Mouse (Mus musculus) neural tube, embryonic 12.5 days (tissue): Measurements from ENCODE around the gene Elmo2. TPM values are rescaled to one million over a fixed set of nuclear protein-coding genes. Genes with fewer than 3 reads are reported as not detected.

Source experiments
- ATAC-seq: fragments of 200-750 bp; cut with Nextera tagmentation; 2 replicates; pipeline ENCODE4 v1.8.0; 2017; ENCODE audit warnings: low read depth, mild to moderate bottlenecking, moderate TSS enrichment, moderate library complexity; ENCODE audit not compliant: low FRiP score
- H3K27ac ChIP-seq: fragments of 300-500 bp; sonication (generic); 2 replicates; pipeline ENCODE4 v1.5.1; 2016
- H3K27me3 ChIP-seq: fragments of 300-500 bp; sonication (generic); replicated peaks from 2 replicates; pipeline ENCODE4 v1.6.1; 2016; ENCODE audit warnings: mild to moderate bottlenecking
- H3K36me3 ChIP-seq: fragments of 300-500 bp; sonication (generic); 2 replicates; pipeline ENCODE4 v1.6.1; 2016; ENCODE audit warnings: mild to moderate bottlenecking
- H3K4me1 ChIP-seq: fragments of 300-500 bp; sonication (generic); 2 replicates; pipeline ENCODE4 v1.6.1; 2016
- H3K4me2 ChIP-seq: fragments of 300-500 bp; sonication (generic); replicated peaks from 2 replicates; pipeline ENCODE4 v1.6.1; 2016; ENCODE audit warnings: mild to moderate bottlenecking
- H3K4me3 ChIP-seq: fragments of 300-500 bp; sonication (generic); 2 replicates; pipeline ENCODE4 v1.5.1; 2016
- H3K9ac ChIP-seq: fragments of 300-500 bp; sonication (generic); 2 replicates; pipeline ENCODE4 v1.6.1; 2016; ENCODE audit warnings: mild to moderate bottlenecking
- H3K9me3 ChIP-seq: fragments of 300-500 bp; sonication (generic); 2 replicates; pipeline ENCODE4 v1.6.1; 2016; ENCODE audit warnings: mild to moderate bottlenecking
- WGBS: fragments of 180-500 bp; shearing (Covaris S2); methylation state at CpG from one replicate; pipeline ENCODE4 v1.1.7; 2016; 5-methylcytosine and 5-hydroxymethylcytosine counted together
- polyA plus RNA-seq: library from polyadenylated mRNA; unstranded; fragments of >200 nt; fragmentation: Nextera tagmentation; extraction: Ambion mirVana; gene quantifications from 2 replicates; pipeline ENCODE4 v1.2.1, GENCODE M21; 2016

Elmo2 gene
- polyA plus RNA-seq, 1 experiment from 2014 or later = 87.0 TPM

- no peak overlapping the region for H3K4me2 ChIP-seq
- ATAC-seq = no peak
- H3K9me3 ChIP-seq = no peaks in the 10 kb centered on the region
- no peaks in the 10 kb centered on the region for H3K36me3 ChIP-seq
- peaks cover 63% of the 10 kb centered on the region for H3K27me3 ChIP-seq
- H3K9ac ChIP-seq = no peak overlapping the region
- 55% methylated on average over 1 of the region's 1 CpGs for WGBS
- H3K27ac ChIP-seq = no peak overlapping the region
- H3K4me1 ChIP-seq = peaks cover 10% of the 10 kb centered on the region
- no peak overlapping the region for H3K4me3 ChIP-seq
Measured at GRCm38 (mm10) chr2:165250903-165251302, 75.4 kb downstream of the Elmo2 start.

GRCm38 (mm10) chr2:165248967-165249366 is 77.3 kb downstream of the Elmo2 start:
- H3K4me1 ChIP-seq = peaks cover 4% of the 10 kb centered on the region
- WGBS = 8% methylated on average over 3 of the region's 3 CpGs
- H3K4me3 ChIP-seq = no peak overlapping the region
- H3K27ac ChIP-seq = no peak overlapping the region
- no peaks in the 10 kb centered on the region for H3K36me3 ChIP-seq
- no peaks in the 10 kb centered on the region for H3K9me3 ChIP-seq
- H3K27me3 ChIP-seq = peaks cover 64% of the 10 kb centered on the region
- no peak overlapping the region for H3K4me2 ChIP-seq
- H3K9ac ChIP-seq = no peak overlapping the region
- ATAC-seq = no peak

GRCm38 (mm10) chr2:165246349-165246748 is 79.9 kb downstream of the Elmo2 start:
- peaks cover 65% of the 10 kb centered on the region for H3K27me3 ChIP-seq
- 10% methylated on average over 11 of the region's 11 CpGs for WGBS
- H3K4me2 ChIP-seq = no peak overlapping the region
- H3K27ac ChIP-seq = no peak overlapping the region
- H3K9ac ChIP-seq = no peak overlapping the region
- H3K4me3 ChIP-seq = no peak overlapping the region
- ATAC-seq = no peak
- peaks cover 15% of the 10 kb centered on the region for H3K4me1 ChIP-seq
- no peaks in the 10 kb centered on the region for H3K36me3 ChIP-seq
- H3K9me3 ChIP-seq = no peaks in the 10 kb centered on the region

- 3% methylated on average over 11 of the region's 11 CpGs for WGBS
- Histone ChIP-seq H3K4me1 (peaks cover 18% of the 10 kb centered on the region), H3K36me3 (no peaks in the 10 kb centered on the region), H3K4me2 (peak overlapping the region; percentile 41), H3K27me3 (peaks cover 94% of the 10 kb centered on the region), H3K4me3 (no peak overlapping the region), H3K9ac (no peak overlapping the region), H3K9me3 (no peaks in the 10 kb centered on the region), H3K27ac (no peak overlapping the region)
- peak; percentile 55 for ATAC-seq
Measured at GRCm38 (mm10) chr2:165243122-165243720, 83.1 kb downstream of the Elmo2 start.

- no peak for ATAC-seq
- H3K4me2 ChIP-seq = peak overlapping the region; percentile 41
- no peak overlapping the region for H3K9ac ChIP-seq
- no peak overlapping the region for H3K4me3 ChIP-seq
- H3K27me3 ChIP-seq = peaks cover 97% of the 10 kb centered on the region
- no peaks in the 10 kb centered on the region for H3K9me3 ChIP-seq
- no peaks in the 10 kb centered on the region for H3K36me3 ChIP-seq
- H3K27ac ChIP-seq = no peak overlapping the region
- WGBS = 2% methylated on average over 13 of the region's 13 CpGs
- H3K4me1 ChIP-seq = peaks cover 18% of the 10 kb centered on the region
Measured at GRCm38 (mm10) chr2:165242575-165242974, 83.7 kb downstream of the Elmo2 start.

GRCm38 (mm10) chr2:165241786-165242185 is 84.5 kb downstream of the Elmo2 start:
- Histone ChIP-seq H3K27ac (no peak overlapping the region), H3K4me2 (no peak overlapping the region), H3K4me3 (no peak overlapping the region), H3K9ac (no peak overlapping the region), H3K9me3 (no peaks in the 10 kb centered on the region), H3K4me1 (peaks cover 18% of the 10 kb centered on the region), H3K27me3 (peaks cover 95% of the 10 kb centered on the region), H3K36me3 (no peaks in the 10 kb centered on the region)
- 66% methylated on average over 7 of the region's 7 CpGs for WGBS
- ATAC-seq = no peak

- Histone ChIP-seq H3K4me3 (no peak overlapping the region), H3K4me1 (peaks cover 19% of the 10 kb centered on the region), H3K27me3 (peaks cover 96% of the 10 kb centered on the region), H3K9me3 (no peaks in the 10 kb centered on the region), H3K36me3 (no peaks in the 10 kb centered on the region), H3K27ac (no peak overlapping the region), H3K4me2 (no peak overlapping the region), H3K9ac (no peak overlapping the region)
- ATAC-seq = no peak
- WGBS = 37% methylated on average over 8 of the region's 8 CpGs
Measured at GRCm38 (mm10) chr2:165240371-165240770, 85.9 kb downstream of the Elmo2 start.

- no peaks in the 10 kb centered on the region for H3K9me3 ChIP-seq
Measured at GRCm38 (mm10) chr2:165239533-165240144, 86.6 kb downstream of the Elmo2 start.

GRCm38 (mm10) chr2:165238416-165239145 is 87.7 kb downstream of the Elmo2 start:
- WGBS = 3% methylated on average over 12 of the region's 12 CpGs
- no peak overlapping the region for H3K9ac ChIP-seq

More at GRCm38 (mm10) chr2:165239533-165240144, 86.6 kb downstream of the Elmo2 start:
- peaks cover 97% of the 10 kb centered on the region for H3K27me3 ChIP-seq
- H3K4me2 ChIP-seq = no peak overlapping the region
- H3K9ac ChIP-seq = no peak overlapping the region
- H3K4me1 ChIP-seq = peaks cover 27% of the 10 kb centered on the region
- H3K27ac ChIP-seq = no peak overlapping the region
- 17% methylated on average over 15 of the region's 15 CpGs for WGBS
- no peaks in the 10 kb centered on the region for H3K36me3 ChIP-seq
- ATAC-seq = no peak
- no peak overlapping the region for H3K4me3 ChIP-seq

More at GRCm38 (mm10) chr2:165238416-165239145, 87.7 kb downstream of the Elmo2 start:
- no peaks in the 10 kb centered on the region for H3K9me3 ChIP-seq
- H3K4me2 ChIP-seq = no peak overlapping the region
- ATAC-seq = no peak
- H3K27ac ChIP-seq = no peak overlapping the region
- H3K4me3 ChIP-seq = no peak overlapping the region
- H3K36me3 ChIP-seq = no peaks in the 10 kb centered on the region
- H3K4me1 ChIP-seq = peaks cover 36% of the 10 kb centered on the region
- H3K27me3 ChIP-seq = peaks cover 97% of the 10 kb centered on the region

Other genes with a start within 250 kb of the Elmo2 start
- not detected in 2 replicates for gene 1700025C18Rik, start 235.7 kb downstream of the Elmo2 start, polyA plus RNA-seq
- gene Cdh22, start 91.6 kb downstream of the Elmo2 start, polyA plus RNA-seq = 10.0 and 10.4 TPM in 2 replicates
- gene Slc35c2, start 38.6 kb downstream of the Elmo2 start, polyA plus RNA-seq = 52.9 and 59.9 TPM in 2 replicates
- 5.4 and 6.3 TPM in 2 replicates for gene Zfp663, start 42.2 kb upstream of the Elmo2 start, polyA plus RNA-seq
- 18.1 and 18.8 TPM in 2 replicates for gene Zfp334, start 61.8 kb upstream of the Elmo2 start, polyA plus RNA-seq
- 0.10 TPM in 1 of 2 replicates, not detected in the other for gene Ocstamp, start 73.9 kb upstream of the Elmo2 start, polyA plus RNA-seq
- 0.27 and 0.55 TPM in 2 replicates for gene Slc13a3, start 146.8 kb upstream of the Elmo2 start, polyA plus RNA-seq
- gene Trp53rka, start 166.8 kb upstream of the Elmo2 start, polyA plus RNA-seq = 47.5 and 48.4 TPM in 2 replicates
- 4.7 and 5.3 TPM in 2 replicates for gene Slc2a10, start 177.3 kb upstream of the Elmo2 start, polyA plus RNA-seq